Mouse (Mus musculus) midbrain, embryonic 14.5 days (tissue): ENCODE measurements around the gene Pacs1. TPM values are rescaled to one million over a fixed set of nuclear protein-coding genes. Genes with fewer than 3 reads are reported as not detected.
"Not testable (repeated sequence)": the region's sequence is repeated elsewhere in the genome, so short reads cannot be mapped to it uniquely, and the experiment has no call there.

Experiments
- ATAC-seq: fragments of 200-750 bp; cut with Nextera tagmentation; 2 replicates; pipeline ENCODE4 v1.8.0; 2017; ENCODE audit warnings: moderate number of reproducible peaks, moderate library complexity; ENCODE audit not compliant: low FRiP score, low TSS enrichment
- DNase-seq: peaks from one replicate; pipeline ENCODE4 v3.0.0-alpha.2; 2015
- H3K27ac ChIP-seq: fragments of 300-500 bp; sonication (generic); replicated peaks from 2 replicates; pipeline ENCODE4 v1.5.1; 2014; ENCODE audit warnings: mild to moderate bottlenecking, low read depth, low read length, moderate library complexity
- H3K27me3 ChIP-seq: fragments of 300-500 bp; sonication (generic); 2 replicates; pipeline ENCODE4 v1.6.1; 2014; ENCODE audit warnings: low read length, control low read depth, mixed read lengths; ENCODE audit not compliant: control insufficient read depth, insufficient read depth
- H3K36me3 ChIP-seq: fragments of 300-500 bp; sonication (generic); 2 replicates; pipeline ENCODE4 v1.6.1; 2014; ENCODE audit warnings: low read length, control low read depth; ENCODE audit not compliant: control insufficient read depth, insufficient read depth
- H3K4me1 ChIP-seq: fragments of 300-500 bp; sonication (generic); 2 replicates; pipeline ENCODE4 v1.6.1; 2014; ENCODE audit warnings: mild to moderate bottlenecking, antibody characterized with exemption, low read length, control low read depth; ENCODE audit not compliant: control insufficient read depth, insufficient read depth
- H3K4me2 ChIP-seq: fragments of 300-500 bp; sonication (generic); 2 replicates; pipeline ENCODE4 v1.6.1; 2014; ENCODE audit warnings: mild to moderate bottlenecking, low read length, moderate library complexity
- H3K4me3 ChIP-seq: fragments of 300-500 bp; sonication (generic); replicated peaks from 2 replicates; pipeline ENCODE4 v1.5.1; 2014; ENCODE audit warnings: low read depth, low read length
- H3K9ac ChIP-seq: fragments of 300-500 bp; sonication (generic); replicated peaks from 2 replicates; pipeline ENCODE4 v1.6.1; 2014; ENCODE audit warnings: mild to moderate bottlenecking, low read length, moderate library complexity
- H3K9me3 ChIP-seq: fragments of 300-500 bp; sonication (generic); 2 replicates; pipeline ENCODE4 v1.6.1; 2016; ENCODE audit warnings: low read length, control low read depth, mixed read lengths; ENCODE audit not compliant: control insufficient read depth
- WGBS: fragments of 180-500 bp; shearing (Covaris S2); extraction: QIAGEN DNeasy Blood & Tissue Kit; methylation state at CpG from one replicate; pipeline ENCODE4 v1.1.7; 2014; 5-methylcytosine and 5-hydroxymethylcytosine counted together
- polyA plus RNA-seq: library from polyadenylated mRNA; unstranded; fragments of >200 nt; fragmentation: Nextera tagmentation; extraction: Ambion mirVana; gene quantifications from 2 replicates; pipeline ENCODE4 v1.2.1, GENCODE M21; 2014

Pacs1 gene
- polyA plus RNA-seq, 1 experiment from 2014 or later = 48.4 TPM

DNA sequence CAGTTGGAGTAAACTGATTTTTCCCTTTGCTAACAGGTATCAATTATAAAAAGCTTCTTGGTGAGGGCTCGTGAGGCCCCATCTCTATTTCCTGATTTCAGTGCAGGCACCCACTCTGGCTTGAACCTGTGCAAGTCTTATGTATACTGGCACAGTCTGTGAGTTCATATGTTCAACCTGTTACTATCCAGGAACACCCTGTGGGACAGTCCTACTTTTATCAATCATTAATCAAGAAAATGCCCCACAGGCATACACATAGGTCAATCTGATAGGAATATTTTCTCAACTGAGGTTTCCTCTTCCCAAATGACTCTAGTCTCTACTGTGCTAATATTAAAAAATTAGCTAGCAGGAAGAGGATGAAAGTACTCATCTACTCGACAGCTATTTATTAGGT is 42.8 kb downstream of the Pacs1 start:
- DNase-seq (no peak), ATAC-seq (no peak)
- H3K36me3 ChIP-seq = no peaks in the 10 kb centered on the region
- H3K9me3 ChIP-seq = no peaks in the 10 kb centered on the region
- no peak overlapping the region for H3K4me3 ChIP-seq
- H3K27ac ChIP-seq = no peak overlapping the region
- H3K4me1 ChIP-seq = no peaks in the 10 kb centered on the region
- no peak overlapping the region for H3K4me2 ChIP-seq
- no peaks in the 10 kb centered on the region for H3K27me3 ChIP-seq
- 89% methylated on average over 2 of the region's 2 CpGs for WGBS
- no peak overlapping the region for H3K9ac ChIP-seq

DNA sequence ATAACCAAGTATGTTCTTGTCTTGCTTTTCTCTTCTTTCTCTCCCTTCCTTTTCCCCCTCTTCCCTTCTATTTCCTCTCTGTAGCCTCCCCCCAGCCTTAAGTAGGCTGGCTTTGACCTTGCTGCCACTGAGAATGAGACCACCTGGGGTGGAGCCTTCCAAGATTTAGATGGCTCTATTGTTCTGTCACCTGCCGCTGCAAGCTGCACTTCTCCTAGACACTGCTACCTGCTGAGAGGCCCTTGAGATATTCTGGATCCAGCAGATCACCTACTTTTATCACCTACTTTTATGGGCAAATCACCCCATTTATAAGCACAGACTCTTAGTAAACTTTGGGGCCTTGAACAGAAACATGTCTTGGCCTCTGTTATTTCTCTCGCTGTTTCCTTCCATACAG is 48.3 kb downstream of the Pacs1 start:
- 52% methylated on average over 2 of the region's 2 CpGs for WGBS
- DNase-seq (no peak), ATAC-seq (no peak)

DNA sequence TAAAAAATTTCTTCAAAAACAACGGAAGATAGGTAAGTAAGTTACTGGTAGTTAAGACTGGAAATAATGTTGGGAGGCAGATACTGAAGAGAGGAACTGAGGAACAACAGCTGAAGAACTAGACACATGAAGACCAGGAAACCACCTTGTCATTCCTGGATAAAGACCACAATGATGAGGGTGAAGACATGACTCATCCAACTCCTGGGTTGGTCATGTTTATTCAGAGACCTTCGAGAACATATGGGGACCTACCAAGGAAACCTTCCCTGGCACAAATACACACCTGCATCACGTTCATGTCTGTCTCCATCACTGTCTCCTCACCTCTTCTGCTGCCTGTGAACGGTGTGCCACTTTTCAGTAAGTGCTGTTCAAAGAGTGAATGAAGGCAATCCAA is 48.8 kb downstream of the Pacs1 start:
- no peak overlapping the region for H3K4me2 ChIP-seq
- H3K9me3 ChIP-seq = no peaks in the 10 kb centered on the region
- DNase-seq (no peak), ATAC-seq (no peak)
- H3K4me3 ChIP-seq = no peak overlapping the region
- H3K9ac ChIP-seq = no peak overlapping the region
- 87% methylated on average over 4 of the region's 4 CpGs for WGBS
- H3K36me3 ChIP-seq = no peaks in the 10 kb centered on the region
- no peaks in the 10 kb centered on the region for H3K27me3 ChIP-seq
- H3K27ac ChIP-seq = no peak overlapping the region
- H3K4me1 ChIP-seq = no peaks in the 10 kb centered on the region

More for the DNA sequence above, 48.3 kb downstream of the Pacs1 start:
- H3K27me3 ChIP-seq = no peaks in the 10 kb centered on the region
- H3K27ac ChIP-seq = no peak overlapping the region
- no peak overlapping the region for H3K4me3 ChIP-seq
- H3K4me2 ChIP-seq = no peak overlapping the region
- H3K9ac ChIP-seq = no peak overlapping the region
- no peaks in the 10 kb centered on the region for H3K4me1 ChIP-seq
- H3K36me3 ChIP-seq = no peaks in the 10 kb centered on the region
- no peaks in the 10 kb centered on the region for H3K9me3 ChIP-seq

DNA sequence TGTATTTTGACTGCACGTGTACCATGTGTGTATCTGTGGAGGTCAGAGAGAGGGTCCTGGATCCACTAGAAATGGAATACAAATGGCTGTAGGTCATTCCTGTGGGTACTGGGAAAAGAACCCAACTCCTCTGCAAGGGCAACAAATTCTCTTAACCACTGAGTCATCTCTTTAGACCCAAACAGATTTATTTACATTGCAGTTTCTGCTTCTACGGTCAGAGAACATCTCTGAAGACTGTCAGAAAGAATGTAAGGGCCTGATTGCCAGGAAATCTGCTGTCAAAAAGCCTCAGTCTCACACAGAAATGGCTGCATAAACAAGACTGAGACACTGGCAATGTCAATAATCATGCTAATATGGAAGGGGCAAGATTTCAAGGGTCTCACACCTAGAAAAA is 51.0 kb downstream of the Pacs1 start:
- WGBS = 77% methylated on average over 2 of the region's 2 CpGs
- ATAC-seq (no peak), DNase-seq (no peak)

DNA sequence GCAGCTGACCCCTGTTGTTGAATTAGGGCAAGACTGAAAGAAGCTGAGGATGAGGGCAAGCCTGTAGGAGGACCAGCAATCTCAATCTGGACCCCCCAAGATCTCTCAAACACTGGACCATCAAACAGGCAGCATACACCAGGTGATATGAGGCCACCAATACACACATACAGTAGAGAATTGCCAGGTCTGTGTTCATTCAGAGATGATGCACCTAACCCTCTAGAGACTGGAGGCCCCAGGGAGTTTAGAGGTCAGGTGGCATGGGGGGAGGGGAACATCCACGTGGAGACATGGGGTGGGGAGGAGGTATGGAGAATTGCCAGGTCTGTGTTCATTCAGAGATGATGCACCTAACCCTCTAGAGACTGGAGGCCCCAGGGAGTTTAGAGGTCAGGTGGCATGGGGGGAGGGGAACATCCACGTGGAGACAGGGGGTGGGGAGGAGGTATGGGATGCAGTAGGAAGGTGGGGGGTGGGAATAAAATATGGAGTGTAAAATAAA is 51.6 kb downstream of the Pacs1 start:
- WGBS = 31% methylated on average over 2 of the region's 2 CpGs

More for the DNA sequence above, 51.0 kb downstream of the Pacs1 start:
- Histone ChIP-seq H3K36me3 (no peaks in the 10 kb centered on the region), H3K9ac (no peak overlapping the region), H3K9me3 (no peaks in the 10 kb centered on the region), H3K27me3 (no peaks in the 10 kb centered on the region), H3K4me1 (no peaks in the 10 kb centered on the region), H3K27ac (no peak overlapping the region), H3K4me3 (no peak overlapping the region), H3K4me2 (no peak overlapping the region)

DNA sequence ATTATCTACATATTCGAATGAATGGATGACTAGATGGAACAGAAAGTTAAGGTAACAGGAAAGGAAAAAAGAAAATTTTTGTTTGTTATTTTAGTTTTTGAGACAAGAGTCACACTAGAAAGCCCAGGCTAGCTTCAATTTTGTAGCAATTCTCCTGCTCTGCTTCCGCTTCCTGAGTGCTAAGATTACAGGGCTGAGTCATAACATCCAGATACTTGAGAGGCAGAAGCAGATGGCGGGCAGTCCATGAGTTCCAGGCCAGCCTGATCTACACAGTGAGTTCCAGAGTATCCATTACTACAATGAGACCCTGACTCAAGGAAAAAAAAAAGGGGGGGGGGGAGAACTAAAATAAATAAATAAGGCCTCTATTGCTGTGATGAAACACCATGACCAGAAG is 52.5 kb downstream of the Pacs1 start:
- Histone ChIP-seq H3K9me3 (no peaks in the 10 kb centered on the region), H3K4me1 (no peaks in the 10 kb centered on the region), H3K36me3 (no peaks in the 10 kb centered on the region), H3K9ac (no peak overlapping the region), H3K27me3 (no peaks in the 10 kb centered on the region), H3K4me2 (no peak overlapping the region), H3K4me3 (no peak overlapping the region), H3K27ac (no peak overlapping the region)
- no peak for ATAC-seq
- no peak for DNase-seq
- WGBS = 94% methylated on average over 3 of the region's 3 CpGs

More for the DNA sequence above, 51.6 kb downstream of the Pacs1 start:
- not testable (repeated sequence) for H3K27ac ChIP-seq, H3K9ac ChIP-seq, DNase-seq, H3K36me3 ChIP-seq, H3K4me2 ChIP-seq, H3K4me3 ChIP-seq, H3K9me3 ChIP-seq, H3K27me3 ChIP-seq, H3K4me1 ChIP-seq, ATAC-seq

DNA sequence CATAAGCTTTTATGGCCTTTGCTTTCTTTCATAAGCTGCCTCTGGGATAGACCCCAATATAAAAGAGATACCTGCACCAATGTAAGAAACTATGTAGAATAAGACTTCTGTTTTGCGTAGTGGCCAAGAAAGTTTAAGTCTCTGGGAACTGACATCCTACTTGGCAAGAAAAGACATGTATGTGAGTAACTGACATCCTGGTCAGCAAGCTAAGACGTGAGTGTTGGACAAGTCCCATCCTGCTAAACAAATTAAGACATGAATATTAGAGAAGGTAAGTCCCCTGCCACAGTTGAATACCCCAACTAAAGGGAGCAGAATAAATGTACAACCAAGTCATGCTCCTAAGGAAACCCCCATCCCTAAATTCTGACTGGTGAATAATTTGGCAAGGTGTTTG is 71.2 kb downstream of the Pacs1 start:
- no peaks in the 10 kb centered on the region for H3K36me3 ChIP-seq
- ATAC-seq = no peak
- 92% methylated on average over 2 of the region's 2 CpGs for WGBS

DNA sequence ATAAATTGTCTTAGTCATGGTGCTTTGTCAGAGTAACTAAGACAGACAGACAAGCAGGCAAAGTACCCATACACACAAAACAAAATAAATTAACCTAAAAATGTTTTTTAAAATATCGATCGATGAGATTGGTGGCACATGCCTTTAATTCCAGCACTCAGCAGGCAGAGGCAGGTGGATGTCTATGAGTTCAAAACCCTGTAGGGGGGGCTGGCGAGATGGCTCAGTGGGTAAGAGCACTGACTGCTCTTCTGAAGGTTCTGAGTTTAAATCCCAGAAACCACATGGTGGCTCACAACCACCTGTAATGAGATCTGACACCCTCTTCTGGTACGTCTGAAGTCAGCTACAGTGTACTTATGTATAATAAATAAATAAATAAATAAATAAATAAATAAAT is 72.3 kb downstream of the Pacs1 start:
- H3K27me3 ChIP-seq, H3K27ac ChIP-seq, H3K9me3 ChIP-seq, H3K4me3 ChIP-seq, H3K36me3 ChIP-seq, DNase-seq, ATAC-seq, H3K4me1 ChIP-seq, H3K9ac ChIP-seq, H3K4me2 ChIP-seq: not testable (repeated sequence)
- 86% methylated on average over 4 of the region's 4 CpGs for WGBS

More for the DNA sequence above, 71.2 kb downstream of the Pacs1 start:
- H3K9ac ChIP-seq = no peak overlapping the region
- H3K4me3 ChIP-seq = no peak overlapping the region
- DNase-seq = no peak
- no peaks in the 10 kb centered on the region for H3K27me3 ChIP-seq
- no peaks in the 10 kb centered on the region for H3K4me1 ChIP-seq
- H3K27ac ChIP-seq = no peak overlapping the region
- H3K4me2 ChIP-seq = no peak overlapping the region
- no peaks in the 10 kb centered on the region for H3K9me3 ChIP-seq

DNA sequence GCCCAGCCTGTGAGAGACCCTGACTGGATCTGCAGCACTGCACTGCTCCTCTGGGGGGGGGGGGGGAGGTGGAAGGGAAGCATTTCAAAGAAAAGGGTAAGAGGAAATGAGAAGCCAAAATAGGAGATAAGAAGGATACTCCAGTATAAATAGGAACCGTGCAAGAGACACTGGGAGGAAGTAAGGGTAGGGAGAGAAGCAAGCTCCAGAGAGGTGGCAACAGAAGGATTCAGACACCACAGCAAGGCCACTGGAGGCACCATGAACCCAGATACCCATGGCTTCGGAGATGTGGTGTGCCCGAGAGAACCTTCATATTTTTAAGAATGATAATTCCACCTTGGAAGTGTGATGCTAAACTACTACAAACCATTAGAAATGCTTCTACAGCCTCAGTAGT is 74.4 kb downstream of the Pacs1 start:
- no peak overlapping the region for H3K27ac ChIP-seq
- H3K4me1 ChIP-seq = no peaks in the 10 kb centered on the region
- no peak overlapping the region for H3K4me2 ChIP-seq
- no peaks in the 10 kb centered on the region for H3K9me3 ChIP-seq
- H3K27me3 ChIP-seq = no peaks in the 10 kb centered on the region
- no peak overlapping the region for H3K9ac ChIP-seq
- DNase-seq (no peak), ATAC-seq (no peak)
- H3K36me3 ChIP-seq = no peaks in the 10 kb centered on the region
- 92% methylated on average over 3 of the region's 3 CpGs for WGBS
- no peak overlapping the region for H3K4me3 ChIP-seq
